Mouse (Mus musculus) midbrain, postnatal 0 days (tissue): ENCODE measurements around the gene Rbm47. TPM values are rescaled to one million over a fixed set of nuclear protein-coding genes. Genes with fewer than 3 reads are reported as not detected.

Source experiments
- ATAC-seq: fragments of 200-750 bp; cut with Nextera tagmentation; 2 replicates; pipeline ENCODE4 v1.8.0; 2017; ENCODE audit warnings: moderate number of reproducible peaks, mild to moderate bottlenecking, moderate TSS enrichment, moderate library complexity; ENCODE audit not compliant: low FRiP score
- DNase-seq: peaks from one replicate; pipeline ENCODE4 v3.0.0-alpha.2; 2015; ENCODE audit warnings: low spot score
- H3K27ac ChIP-seq: fragments of 300-500 bp; sonication (generic); 2 replicates; pipeline ENCODE4 v1.5.1; 2014; ENCODE audit warnings: low read depth, mild to moderate bottlenecking, low read length, mixed read lengths
- H3K27me3 ChIP-seq: fragments of 300-500 bp; sonication (generic); 2 replicates; pipeline ENCODE4 v1.6.1; 2014; ENCODE audit warnings: low read length, control low read depth, mixed read lengths; ENCODE audit not compliant: insufficient read depth
- H3K36me3 ChIP-seq: fragments of 300-500 bp; sonication (generic); 2 replicates; pipeline ENCODE4 v1.6.1; 2014; ENCODE audit warnings: low read length, control low read depth, mixed read lengths; ENCODE audit not compliant: insufficient read depth
- H3K4me1 ChIP-seq: fragments of 300-500 bp; sonication (generic); 2 replicates; pipeline ENCODE4 v1.6.1; 2014; ENCODE audit warnings: mild to moderate bottlenecking, control low read depth, antibody characterized with exemption, low read length, mixed read lengths; ENCODE audit not compliant: insufficient read depth
- H3K4me2 ChIP-seq: fragments of 300-500 bp; sonication (generic); 2 replicates; pipeline ENCODE4 v1.6.1; 2014; ENCODE audit warnings: low read depth, mild to moderate bottlenecking, low read length, mixed read lengths; ENCODE audit not compliant: poor library complexity, severe bottlenecking
- H3K4me3 ChIP-seq: fragments of 300-500 bp; sonication (generic); 2 replicates; pipeline ENCODE4 v1.5.1; 2014; ENCODE audit warnings: low read depth, mild to moderate bottlenecking, low read length, moderate library complexity
- H3K9ac ChIP-seq: fragments of 300-500 bp; sonication (generic); replicated peaks from 2 replicates; pipeline ENCODE4 v1.6.1; 2014; ENCODE audit warnings: mild to moderate bottlenecking, low read length, moderate library complexity, mixed read lengths; ENCODE audit not compliant: poor library complexity, severe bottlenecking
- H3K9me3 ChIP-seq: fragments of 300-500 bp; sonication (generic); 2 replicates; pipeline ENCODE4 v1.6.1; 2016; ENCODE audit warnings: low read length, control low read depth
- CTCF ChIP-seq: IDR thresholded peaks from 2 replicates; pipeline ENCODE4 v1.5.1; 2016; ENCODE audit warnings: antibody characterized with exemption, mild to moderate bottlenecking
- WGBS: fragments of 180-500 bp; shearing (Covaris S2); extraction: QIAGEN DNeasy Blood & Tissue Kit; methylation state at CpG from one replicate; pipeline ENCODE4 v1.1.7; 2014; 5-methylcytosine and 5-hydroxymethylcytosine counted together
- polyA plus RNA-seq: library from polyadenylated mRNA; unstranded; fragments of >200 nt; fragmentation: Nextera tagmentation; extraction: Ambion mirVana; gene quantifications from 2 replicates; pipeline ENCODE4 v1.2.1, GENCODE M21; 2015
- total RNA-seq: library from RNA; depleted of rRNA; stranded (reverse); fragments of >200 nt; gene quantifications from 2 replicates; pipeline ENCODE4 v1.2.3, GENCODE M21; 2014

The Rbm47 gene
- total and polyA plus RNA-seq, 2 experiments from 2014 or later: 1.4 to 2.5 TPM

DNA sequence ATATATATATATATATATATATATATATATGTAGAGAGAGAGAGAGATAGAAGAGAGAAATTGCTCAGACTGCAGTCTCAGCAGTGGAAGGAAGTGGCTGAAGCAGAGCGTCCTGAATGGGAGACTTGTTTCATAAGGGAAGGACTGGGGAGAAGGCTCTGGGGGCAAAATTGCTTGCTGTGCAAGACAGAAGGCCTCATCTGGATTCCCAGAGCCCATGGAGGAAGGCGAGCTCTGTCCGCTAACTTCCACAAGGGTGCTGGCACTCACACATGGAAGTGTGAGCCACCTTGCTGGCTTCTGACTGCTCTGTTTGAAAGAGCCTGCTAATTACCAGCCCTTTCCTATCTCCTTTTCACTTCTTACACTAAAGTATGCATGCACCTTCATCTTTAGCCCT is 70.1 kb downstream of the Rbm47 start:
- H3K4me1 ChIP-seq: no peaks in the 10 kb centered on the region
- H3K36me3 ChIP-seq: no peaks in the 10 kb centered on the region
- ATAC-seq (no peak), DNase-seq (no peak)
- H3K4me2 ChIP-seq: no peak overlapping the region
- H3K4me3 ChIP-seq: no peak overlapping the region
- TF ChIP-seq CTCF: no peak
- no peaks in the 10 kb centered on the region for H3K27me3 ChIP-seq
- H3K27ac ChIP-seq: no peak overlapping the region
- 94% methylated on average over 3 of the region's 3 CpGs for WGBS
- H3K9ac ChIP-seq: no peak overlapping the region
- H3K9me3 ChIP-seq: no peaks in the 10 kb centered on the region

DNA sequence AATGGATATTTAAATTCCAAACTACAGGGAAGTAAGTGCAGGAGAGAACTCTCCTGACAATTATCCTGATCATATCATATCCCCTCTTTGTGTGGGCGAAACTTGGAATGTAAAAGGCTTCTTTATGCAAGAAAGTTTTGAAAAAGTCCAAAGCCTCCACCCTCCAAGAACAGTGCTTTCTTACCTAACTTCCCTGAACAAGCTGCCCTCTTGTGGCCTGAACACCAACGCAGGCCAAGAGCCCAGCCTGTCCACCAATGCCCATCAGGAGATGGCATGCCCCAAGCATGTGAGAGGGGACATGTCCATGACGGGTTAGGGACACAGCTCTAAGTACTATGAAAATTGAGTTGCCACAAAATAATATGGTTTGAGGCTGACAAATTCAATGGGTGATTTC is 71.3 kb downstream of the Rbm47 start:
- peak; percentile 56 for TF ChIP-seq CTCF
- ATAC-seq (no peak), DNase-seq (no peak)
- H3K4me3 ChIP-seq: no peak overlapping the region
- H3K27me3 ChIP-seq: no peaks in the 10 kb centered on the region
- no peaks in the 10 kb centered on the region for H3K9me3 ChIP-seq
- no peaks in the 10 kb centered on the region for H3K36me3 ChIP-seq
- 71% methylated on average over 3 of the region's 3 CpGs for WGBS
- no peak overlapping the region for H3K9ac ChIP-seq
- H3K4me2 ChIP-seq: no peak overlapping the region
- H3K27ac ChIP-seq: no peak overlapping the region
- H3K4me1 ChIP-seq: no peaks in the 10 kb centered on the region

DNA sequence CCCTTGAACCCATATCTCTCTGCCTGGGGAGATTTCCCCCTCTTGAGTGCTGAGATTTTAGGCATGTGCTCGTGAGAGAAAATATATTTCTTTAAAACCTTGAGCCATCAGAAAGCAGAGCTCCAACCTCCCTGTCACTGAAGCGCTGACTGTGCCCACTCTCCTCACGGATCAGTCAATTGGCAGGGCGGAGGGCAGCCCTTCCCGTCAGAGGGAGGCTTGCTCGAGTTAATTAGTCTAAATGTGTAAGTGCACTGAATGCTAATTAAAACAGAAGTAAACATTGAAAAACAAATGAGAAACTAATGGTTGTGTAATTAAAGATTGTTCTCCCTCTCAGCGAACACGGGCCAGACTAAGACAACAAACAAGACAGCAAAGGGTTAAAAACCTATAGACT is 72.6 kb downstream of the Rbm47 start:
- Histone ChIP-seq H3K36me3 (no peaks in the 10 kb centered on the region), H3K9me3 (no peaks in the 10 kb centered on the region), H3K27ac (no peak overlapping the region), H3K4me1 (no peaks in the 10 kb centered on the region), H3K9ac (no peak overlapping the region), H3K27me3 (no peaks in the 10 kb centered on the region), H3K4me2 (no peak overlapping the region), H3K4me3 (no peak overlapping the region)
- WGBS: 67% methylated on average over 8 of the region's 8 CpGs
- ATAC-seq: no peak
- no peak for DNase-seq
- TF ChIP-seq CTCF: no peak

DNA sequence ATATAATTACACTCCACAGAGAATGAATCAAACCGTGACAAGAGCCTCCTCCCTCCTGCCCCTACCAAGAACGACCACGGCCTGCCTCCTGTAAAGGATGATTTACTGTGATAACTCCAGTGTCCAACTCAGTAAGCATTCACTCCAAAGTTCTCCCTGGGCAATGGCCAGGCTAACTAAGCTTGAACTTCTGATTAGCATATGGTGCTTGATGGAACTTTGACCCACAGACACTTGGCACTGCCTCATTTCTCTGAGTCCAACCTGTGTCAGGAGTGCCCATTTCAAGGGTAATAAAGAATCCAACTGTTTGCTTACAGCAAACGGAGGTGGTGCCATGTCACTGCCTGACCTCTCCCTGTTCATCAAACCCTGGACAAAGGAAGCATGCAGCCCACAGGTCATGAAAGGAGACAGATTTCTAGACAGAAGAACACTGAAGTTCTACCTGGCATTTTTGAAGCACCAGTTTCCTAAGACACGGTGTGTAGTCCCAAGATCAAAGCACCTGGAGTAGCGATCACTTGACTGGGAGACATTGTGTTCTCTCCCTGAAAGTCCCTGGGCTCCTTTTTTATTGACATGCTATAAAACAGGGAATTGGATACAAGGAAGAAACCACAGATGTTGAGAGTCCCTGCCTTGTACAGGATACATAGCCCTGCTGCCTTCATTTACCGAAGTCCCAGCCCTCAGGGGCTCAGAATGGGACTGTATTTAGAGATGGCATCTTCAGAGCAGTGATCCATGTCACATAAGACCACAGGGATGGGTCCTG is 74.6 kb downstream of the Rbm47 start:
- no peaks in the 10 kb centered on the region for H3K4me1 ChIP-seq
- ATAC-seq (no peak), DNase-seq (no peak)
- no peak overlapping the region for H3K4me3 ChIP-seq
- H3K36me3 ChIP-seq: no peaks in the 10 kb centered on the region
- WGBS: 82% methylated on average over 7 of the region's 7 CpGs
- no peaks in the 10 kb centered on the region for H3K27me3 ChIP-seq
- H3K9me3 ChIP-seq: no peaks in the 10 kb centered on the region
- no peak overlapping the region for H3K27ac ChIP-seq
- H3K4me2 ChIP-seq: no peak overlapping the region
- H3K9ac ChIP-seq: no peak overlapping the region
- TF ChIP-seq CTCF: no peak

DNA sequence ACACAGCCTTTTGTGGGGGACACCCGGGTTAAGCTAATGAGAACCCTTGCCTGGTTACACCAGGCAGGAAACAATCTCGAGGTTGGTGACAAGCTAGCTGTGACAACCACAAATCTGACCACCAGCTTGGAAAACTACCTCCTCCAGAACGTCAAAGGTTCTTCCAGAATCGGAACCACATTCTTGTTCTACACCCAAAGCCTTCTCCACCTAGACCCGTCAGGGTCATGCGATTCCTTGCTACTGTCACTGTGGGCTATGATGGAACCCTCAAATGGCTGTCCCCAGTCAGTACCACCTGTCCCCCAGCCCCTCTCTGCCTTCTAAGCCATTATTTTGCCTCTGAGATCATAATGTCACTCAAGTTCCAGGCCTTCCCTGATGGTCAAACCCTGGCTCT is 76.8 kb downstream of the Rbm47 start:
- H3K4me1 ChIP-seq: no peaks in the 10 kb centered on the region
- no peaks in the 10 kb centered on the region for H3K27me3 ChIP-seq
- no peak overlapping the region for H3K4me3 ChIP-seq
- H3K9me3 ChIP-seq: no peaks in the 10 kb centered on the region
- no peak for TF ChIP-seq CTCF
- DNase-seq (no peak), ATAC-seq (no peak)
- H3K36me3 ChIP-seq: no peaks in the 10 kb centered on the region
- no peak overlapping the region for H3K27ac ChIP-seq
- H3K9ac ChIP-seq: no peak overlapping the region
- no peak overlapping the region for H3K4me2 ChIP-seq
- WGBS: 93% methylated on average over 6 of the region's 6 CpGs

DNA sequence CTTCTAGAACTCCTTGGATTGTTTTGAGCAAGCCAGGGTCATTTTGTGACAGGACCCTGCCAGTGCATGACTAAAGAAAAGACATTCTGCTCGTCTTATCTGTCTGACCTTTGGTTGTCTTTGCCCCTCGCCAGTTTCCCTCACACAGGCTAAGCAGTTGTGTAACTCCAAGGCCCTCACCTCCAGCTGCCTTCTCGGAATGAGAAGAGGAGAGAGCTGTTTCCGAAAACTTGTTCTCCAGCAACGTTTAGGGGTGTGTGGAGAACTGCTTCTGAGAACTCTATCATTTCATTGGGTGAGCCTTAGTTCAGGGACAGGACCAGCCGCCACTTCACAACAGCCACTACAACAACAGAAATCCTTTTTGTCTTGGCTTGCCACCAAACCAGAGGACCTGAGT is 77.8 kb downstream of the Rbm47 start:
- TF ChIP-seq CTCF: no peak
- no peaks in the 10 kb centered on the region for H3K4me1 ChIP-seq
- H3K27me3 ChIP-seq: no peaks in the 10 kb centered on the region
- 73% methylated on average over 6 of the region's 6 CpGs for WGBS
- H3K9me3 ChIP-seq: no peaks in the 10 kb centered on the region
- H3K36me3 ChIP-seq: no peaks in the 10 kb centered on the region
- H3K4me3 ChIP-seq: no peak overlapping the region
- DNase-seq (no peak), ATAC-seq (no peak)
- no peak overlapping the region for H3K27ac ChIP-seq
- H3K4me2 ChIP-seq: no peak overlapping the region
- no peak overlapping the region for H3K9ac ChIP-seq
